Mouse (Mus musculus) erythroblast, embryonic 14.5 days (primary cell): ENCODE data around the gene Stk33. TPM values are rescaled to one million over a fixed set of nuclear protein-coding genes. Genes with fewer than 3 reads are reported as not detected.

ENCODE experiments used
- H3K27me3 ChIP-seq: 2 replicates; pipeline ENCODE4 v1.6.1; 2012; ENCODE audit warnings: inconsistent platforms; ENCODE audit not compliant: control insufficient read depth
- H3K36me3 ChIP-seq: 2 replicates; pipeline ENCODE4 v1.6.1; 2012; ENCODE audit warnings: mild to moderate bottlenecking, inconsistent platforms; ENCODE audit not compliant: control insufficient read depth
- H3K4me1 ChIP-seq: 2 replicates; pipeline ENCODE4 v1.6.1; 2012; ENCODE audit warnings: inconsistent platforms; ENCODE audit not compliant: control insufficient read depth
- H3K4me3 ChIP-seq: replicated peaks from 2 replicates; pipeline ENCODE3; 2012; ENCODE audit warnings: moderate library complexity, mild to moderate bottlenecking, inconsistent platforms
- H3K9me3 ChIP-seq: 2 replicates; pipeline ENCODE4 v1.6.1; 2012; ENCODE audit warnings: low read length, inconsistent platforms, mixed read lengths; ENCODE audit not compliant: control insufficient read depth
- GATA1 ChIP-seq: IDR thresholded peaks from 2 replicates; pipeline ENCODE4 v1.6.1; 2012; ENCODE audit warnings: low read length, inconsistent platforms, mixed read lengths
- TAL1 ChIP-seq: IDR thresholded peaks from 3 replicates; pipeline ENCODE4 v1.6.1; 2012; ENCODE audit warnings: low read length, inconsistent platforms, mixed read lengths
- polyA plus RNA-seq: library from polyadenylated mRNA; stranded (reverse); fragments of >175 nt; gene quantifications from 2 replicates; pipeline ENCODE4 v1.2.3, GENCODE M21; 2012

Stk33 gene
- polyA plus RNA-seq, 1 experiment = not detected

GRCm38 (mm10) chr7:109269046-109269445, 169.8 kb downstream of the Stk33 start:
- Histone ChIP-seq H3K27me3 (no peaks in the 10 kb centered on the region), H3K4me1 (no peaks in the 10 kb centered on the region), H3K9me3 (no peaks in the 10 kb centered on the region), H3K36me3 (no peaks in the 10 kb centered on the region), H3K4me3 (no peak overlapping the region)
- TF ChIP-seq GATA1 = no peak
- TF ChIP-seq TAL1 = no peak

- TF ChIP-seq GATA1 (no peak), TAL1 (no peak)
Observed at GRCm38 (mm10) chr7:109267370-109267769, 171.5 kb downstream of the Stk33 start.

DNA sequence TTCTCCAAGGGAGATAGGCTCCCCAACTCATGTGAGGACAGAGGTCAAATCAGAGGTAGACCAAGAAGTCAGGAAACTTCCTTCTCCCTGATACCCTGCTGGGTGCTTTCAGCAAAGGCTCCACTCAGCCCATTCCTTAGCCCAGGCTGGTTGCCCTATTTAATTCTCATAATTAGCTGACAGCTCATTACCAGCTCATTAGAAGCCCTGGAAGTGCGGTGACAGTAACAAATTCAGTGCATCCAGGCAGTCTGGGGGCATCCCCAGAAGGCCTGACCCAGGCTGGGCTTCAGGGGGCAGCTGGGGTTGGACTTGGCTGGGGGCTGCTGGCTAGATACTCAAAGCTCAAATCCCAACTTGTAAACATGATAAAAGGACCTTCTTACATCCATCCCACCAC, 172.7 kb downstream of the Stk33 start:
- Histone ChIP-seq H3K4me3 (no peak overlapping the region), H3K27me3 (no peaks in the 10 kb centered on the region), H3K4me1 (no peaks in the 10 kb centered on the region), H3K9me3 (no peaks in the 10 kb centered on the region), H3K36me3 (no peaks in the 10 kb centered on the region)
- TF ChIP-seq GATA1 = no peak
- no peak for TF ChIP-seq TAL1

More at GRCm38 (mm10) chr7:109267370-109267769, 171.5 kb downstream of the Stk33 start:
- no peaks in the 10 kb centered on the region for H3K36me3 ChIP-seq
- no peaks in the 10 kb centered on the region for H3K27me3 ChIP-seq
- no peak overlapping the region for H3K4me3 ChIP-seq
- no peaks in the 10 kb centered on the region for H3K4me1 ChIP-seq
- no peaks in the 10 kb centered on the region for H3K9me3 ChIP-seq

GRCm38 (mm10) chr7:109265606-109266005, 173.3 kb downstream of the Stk33 start:
- Histone ChIP-seq H3K27me3 (no peaks in the 10 kb centered on the region), H3K4me1 (no peaks in the 10 kb centered on the region), H3K4me3 (no peak overlapping the region), H3K9me3 (no peaks in the 10 kb centered on the region), H3K36me3 (no peaks in the 10 kb centered on the region)
- TF ChIP-seq GATA1 = no peak
- TF ChIP-seq TAL1 = no peak

- no peaks in the 10 kb centered on the region for H3K9me3 ChIP-seq
- H3K4me3 ChIP-seq = no peak overlapping the region
- TF ChIP-seq GATA1 (no peak), TAL1 (no peak)
- no peaks in the 10 kb centered on the region for H3K27me3 ChIP-seq
- no peaks in the 10 kb centered on the region for H3K36me3 ChIP-seq
- no peaks in the 10 kb centered on the region for H3K4me1 ChIP-seq
Observed at GRCm38 (mm10) chr7:109255506-109256352, 183.2 kb downstream of the Stk33 start.

DNA sequence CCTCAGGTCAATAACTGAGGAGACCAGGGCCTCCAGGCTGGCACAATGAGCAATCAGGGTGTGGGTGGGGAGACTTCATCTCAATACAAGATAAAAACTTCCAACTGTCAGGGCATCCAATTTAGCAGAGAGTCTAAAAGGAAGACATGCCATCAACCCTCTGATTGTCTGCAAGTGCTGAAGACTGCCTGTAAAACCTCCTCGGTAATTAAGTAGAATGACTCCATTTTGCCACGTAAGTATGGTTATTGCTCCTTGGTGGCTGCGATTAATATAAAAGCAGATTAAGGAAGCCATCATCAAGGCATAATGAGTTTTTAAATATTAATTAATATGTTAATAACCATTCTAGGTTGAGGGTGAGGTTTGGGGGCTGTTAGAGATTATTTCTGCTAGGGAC, 187.5 kb downstream of the Stk33 start:
- no peak for TF ChIP-seq GATA1
- no peak for TF ChIP-seq TAL1
- Histone ChIP-seq H3K9me3 (no peaks in the 10 kb centered on the region), H3K4me1 (no peaks in the 10 kb centered on the region), H3K36me3 (no peaks in the 10 kb centered on the region), H3K4me3 (no peak overlapping the region), H3K27me3 (no peaks in the 10 kb centered on the region)

DNA sequence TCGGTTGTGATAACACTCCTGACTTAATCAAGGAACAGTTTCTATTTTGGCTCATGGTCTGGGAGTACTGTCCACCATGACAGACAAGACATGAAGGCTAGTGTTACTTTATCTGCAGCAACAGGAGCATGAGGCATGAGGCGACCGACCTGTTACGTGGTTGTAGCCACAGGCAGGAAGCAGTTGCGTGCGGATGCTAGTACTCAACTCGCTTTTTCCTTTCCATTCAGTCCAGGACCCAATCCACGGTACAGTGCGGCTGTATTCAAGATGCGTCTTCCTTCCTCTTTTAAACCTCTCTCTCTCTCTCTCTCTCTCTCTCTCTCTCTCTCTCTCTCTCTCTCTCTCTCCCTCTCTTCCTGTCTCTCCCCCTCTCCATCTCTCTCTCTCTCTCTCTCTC, 194.1 kb downstream of the Stk33 start:
- no peaks in the 10 kb centered on the region for H3K27me3 ChIP-seq
- no peaks in the 10 kb centered on the region for H3K9me3 ChIP-seq
- TF ChIP-seq TAL1 = no peak
- TF ChIP-seq GATA1 = no peak
- no peak overlapping the region for H3K4me3 ChIP-seq
- no peaks in the 10 kb centered on the region for H3K4me1 ChIP-seq
- no peaks in the 10 kb centered on the region for H3K36me3 ChIP-seq

DNA sequence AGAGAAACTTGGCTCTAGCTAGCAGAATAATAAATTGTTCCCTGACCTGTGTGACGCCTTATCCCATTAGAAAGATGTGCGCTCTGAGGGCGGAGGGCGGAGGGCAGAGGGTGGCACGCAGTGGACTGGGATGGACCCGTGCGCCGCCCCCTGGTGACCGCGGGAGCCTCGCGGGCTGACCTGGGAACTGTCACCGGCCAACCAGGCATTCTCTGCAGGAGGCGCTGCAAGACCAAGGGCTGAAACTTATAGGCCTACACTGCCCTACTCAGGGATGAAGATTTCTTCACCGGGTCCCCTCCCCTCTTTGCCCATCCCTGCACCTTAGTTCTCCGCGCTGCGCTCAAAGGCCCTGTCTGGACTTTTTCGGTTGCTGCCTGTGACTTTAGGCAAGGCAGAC, 197.6 kb downstream of the Stk33 start:
- no peaks in the 10 kb centered on the region for H3K9me3 ChIP-seq
- H3K36me3 ChIP-seq = no peaks in the 10 kb centered on the region
- H3K4me3 ChIP-seq = no peak overlapping the region
- no peaks in the 10 kb centered on the region for H3K27me3 ChIP-seq
- H3K4me1 ChIP-seq = no peaks in the 10 kb centered on the region
- no peak for TF ChIP-seq TAL1
- no peak for TF ChIP-seq GATA1

DNA sequence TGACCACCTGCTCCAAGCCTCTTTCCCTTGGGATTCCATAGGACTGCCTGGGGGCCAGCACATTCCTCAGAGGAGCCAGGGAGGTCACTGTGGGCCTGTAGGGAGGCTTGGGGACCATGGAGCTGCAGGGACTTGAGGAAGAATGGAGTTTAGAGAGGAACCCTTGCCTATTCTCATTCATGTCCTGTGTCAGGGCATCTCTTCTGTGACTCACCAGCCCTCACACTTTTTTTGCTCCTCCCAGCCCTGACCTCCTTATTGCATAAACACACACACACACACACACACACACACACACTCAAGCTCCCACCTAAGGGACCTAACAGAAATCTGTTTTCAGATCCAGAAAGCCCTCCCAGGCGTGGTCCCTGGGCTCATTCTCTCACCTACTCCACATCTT, 199.5 kb downstream of the Stk33 start:
- no peaks in the 10 kb centered on the region for H3K4me1 ChIP-seq
- TF ChIP-seq GATA1 (no peak), TAL1 (no peak)

More for the DNA sequence above, 199.5 kb downstream of the Stk33 start:
- H3K4me3 ChIP-seq = no peak overlapping the region
- no peaks in the 10 kb centered on the region for H3K36me3 ChIP-seq
- no peaks in the 10 kb centered on the region for H3K9me3 ChIP-seq
- H3K27me3 ChIP-seq = no peaks in the 10 kb centered on the region
